Mouse (Mus musculus) ES-E14 (cell line): Measurements from ENCODE around the gene Mknk1.

ENCODE experiments used
- CHD2 ChIP-seq: IDR thresholded peaks from 2 replicates; pipeline ENCODE4 v1.6.1; 2014; ENCODE audit warnings: mild to moderate bottlenecking, low read depth, low read length, inconsistent platforms
- MAFK ChIP-seq: IDR thresholded peaks from 2 replicates; pipeline ENCODE4 v1.6.1; 2014; ENCODE audit warnings: mild to moderate bottlenecking, low read depth, low read length, inconsistent platforms; ENCODE audit not compliant: insufficient read depth
- ZC3H11A ChIP-seq: IDR thresholded peaks from 2 replicates; pipeline ENCODE4 v1.6.1; 2012; ENCODE audit warnings: low read depth, mild to moderate bottlenecking, inconsistent platforms, low read length, borderline replicate concordance
- ZNF384 ChIP-seq: IDR thresholded peaks from 2 replicates; pipeline ENCODE4 v1.6.1; 2012; ENCODE audit warnings: low read depth, low read length, inconsistent platforms

DNA sequence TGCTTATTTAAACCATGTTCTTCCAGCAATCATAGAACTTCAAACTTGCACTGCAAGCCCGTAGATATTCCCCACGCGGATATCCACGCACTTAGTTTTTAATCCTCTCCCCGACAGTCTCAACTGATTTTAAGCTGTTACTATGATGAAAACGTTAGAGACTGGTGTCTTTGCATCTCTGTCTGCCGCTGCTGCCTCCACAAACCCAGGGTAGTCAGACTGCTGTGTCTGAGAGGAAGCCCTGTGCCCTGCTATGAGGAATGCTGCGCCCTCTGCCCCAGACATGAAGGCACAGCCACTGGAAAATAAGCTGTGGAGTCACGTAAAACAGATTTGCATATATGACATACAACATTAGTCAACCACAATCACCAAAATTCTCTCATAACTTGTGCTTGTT, 39.8 kb downstream of the Mknk1 start:
- no peak for TF ChIP-seq MAFK
- no peak for TF ChIP-seq ZNF384
- TF ChIP-seq CHD2: no peak
- TF ChIP-seq ZC3H11A: no peak
